Mouse (Mus musculus): ENCODE data around the gene Hpn. TPM values are rescaled to one million over a fixed set of nuclear protein-coding genes. Genes with fewer than 3 reads are reported as not detected.

The Hpn gene
- polyA plus RNA-seq, 1 experiment from 2014 or later: 3.3 TPM

GRCm38 (mm10) chr7:31077885-31078445 lies 37.1 kb downstream of the Hpn start:
- Histone ChIP-seq H3K4me3 (ENCODE audit: low read depth, low read length) (no peak overlapping the region), H3K36me3 (ENCODE audit: control insufficient read depth, insufficient read depth, low read length) (no peaks in the 10 kb centered on the region), H3K4me2 (no peak overlapping the region), H3K9me3 (replicated peaks; ENCODE audit: control insufficient read depth, low read length) (no peaks in the 10 kb centered on the region), H3K4me1 (ENCODE audit: control insufficient read depth, insufficient read depth, low read length) (no peaks in the 10 kb centered on the region), H3K9ac (ENCODE audit: low read depth, low read length) (no peak overlapping the region), H3K27ac (ENCODE audit: low read depth, low read length) (no peak overlapping the region), H3K27me3 (ENCODE audit: control insufficient read depth, insufficient read depth, low read length) (no peaks in the 10 kb centered on the region; the same call in 1 of the 2 replicates)
- WGBS (ENCODE audit: insufficient replicate concordance): 32% methylated on average over 5 of the region's 5 CpGs
- ATAC-seq (replicated peaks; ENCODE audit: insufficient number of reproducible peaks, low FRiP score, low TSS enrichment): 0 out of 2 replicates have a peak, but pooled peaks have one; percentile 25

GRCm38 (mm10) chr7:31077470-31077869 lies 37.6 kb downstream of the Hpn start:
- H3K4me1 ChIP-seq (ENCODE audit: control insufficient read depth, insufficient read depth, low read length): no peaks in the 10 kb centered on the region
- no peak overlapping the region for H3K9ac ChIP-seq (ENCODE audit: low read depth, low read length)
- 56% methylated on average over 6 of the region's 6 CpGs for WGBS (ENCODE audit: insufficient replicate concordance)
- no peaks in the 10 kb centered on the region for H3K9me3 ChIP-seq (replicated peaks; ENCODE audit: control insufficient read depth, low read length)
- ATAC-seq (replicated peaks; ENCODE audit: insufficient number of reproducible peaks, low FRiP score, low TSS enrichment): no peak
- H3K27ac ChIP-seq (ENCODE audit: low read depth, low read length): no peak overlapping the region
- no peak overlapping the region for H3K4me2 ChIP-seq
- H3K27me3 ChIP-seq (ENCODE audit: control insufficient read depth, insufficient read depth, low read length): no peaks in the 10 kb centered on the region; the same call in 1 of the 2 replicates
- no peak overlapping the region for H3K4me3 ChIP-seq (ENCODE audit: low read depth, low read length)
- no peaks in the 10 kb centered on the region for H3K36me3 ChIP-seq (ENCODE audit: control insufficient read depth, insufficient read depth, low read length)

- Histone ChIP-seq H3K27ac (ENCODE audit: low read depth, low read length) (no peak within 1 kb of the TSS), H3K27me3 (ENCODE audit: control insufficient read depth, insufficient read depth, low read length) (no peaks in the 10 kb centered on the region; the same call in 1 of the 2 replicates), H3K4me1 (ENCODE audit: control insufficient read depth, insufficient read depth, low read length) (no peaks in the 10 kb centered on the region), H3K36me3 (ENCODE audit: control insufficient read depth, insufficient read depth, low read length) (no peaks in the 10 kb centered on the region), H3K9me3 (replicated peaks; ENCODE audit: control insufficient read depth, low read length) (no peaks in the 10 kb centered on the region), H3K4me3 (ENCODE audit: low read depth, low read length) (no peak within 1 kb of the TSS), H3K4me2 (no peak within 1 kb of the TSS), H3K9ac (ENCODE audit: low read depth, low read length) (no peak within 1 kb of the TSS)
- WGBS (ENCODE audit: insufficient replicate concordance): 43% methylated on average over 5 of the region's 5 CpGs
- ATAC-seq (replicated peaks; ENCODE audit: insufficient number of reproducible peaks, low FRiP score, low TSS enrichment): no peak
These were observed 38.6 kb downstream of the Hpn start, which contains the start of gene Fxyd3 for GRCm38 (mm10) chr7:31076492-31076891. TSS of gene Fxyd3 (minus strand) at chr7:31076704.

GRCm38 (mm10) chr7:31074713-31075069 lies 40.4 kb downstream of the Hpn start:
- Histone ChIP-seq H3K4me2 (no peak overlapping the region), H3K9ac (ENCODE audit: low read depth, low read length) (no peak overlapping the region), H3K27me3 (ENCODE audit: control insufficient read depth, insufficient read depth, low read length) (peaks cover 2% of the 10 kb centered on the region; the same call in 1 of the 2 replicates), H3K4me3 (ENCODE audit: low read depth, low read length) (no peak overlapping the region), H3K4me1 (ENCODE audit: control insufficient read depth, insufficient read depth, low read length) (no peaks in the 10 kb centered on the region; the same call in 1 of the 2 replicates), H3K27ac (ENCODE audit: low read depth, low read length) (no peak overlapping the region), H3K9me3 (replicated peaks; ENCODE audit: control insufficient read depth, low read length) (no peaks in the 10 kb centered on the region), H3K36me3 (ENCODE audit: control insufficient read depth, insufficient read depth, low read length) (no peaks in the 10 kb centered on the region)
- 76% methylated on average over 5 of the region's 5 CpGs for WGBS (ENCODE audit: insufficient replicate concordance)
- no peak for ATAC-seq (replicated peaks; ENCODE audit: insufficient number of reproducible peaks, low FRiP score, low TSS enrichment)

GRCm38 (mm10) chr7:31074061-31074712 lies 40.9 kb downstream of the Hpn start:
- Histone ChIP-seq H3K9ac (ENCODE audit: low read depth, low read length) (no peak overlapping the region), H3K4me3 (ENCODE audit: low read depth, low read length) (no peak overlapping the region), H3K27me3 (ENCODE audit: control insufficient read depth, insufficient read depth, low read length) (peaks cover 2% of the 10 kb centered on the region; the same call in 1 of the 2 replicates), H3K4me2 (no peak overlapping the region), H3K4me1 (ENCODE audit: control insufficient read depth, insufficient read depth, low read length) (no peaks in the 10 kb centered on the region; the same call in 1 of the 2 replicates), H3K27ac (ENCODE audit: low read depth, low read length) (no peak overlapping the region), H3K36me3 (ENCODE audit: control insufficient read depth, insufficient read depth, low read length) (no peaks in the 10 kb centered on the region), H3K9me3 (replicated peaks; ENCODE audit: control insufficient read depth, low read length) (no peaks in the 10 kb centered on the region)
- no peak for ATAC-seq (replicated peaks; ENCODE audit: insufficient number of reproducible peaks, low FRiP score, low TSS enrichment)
- WGBS (ENCODE audit: insufficient replicate concordance): 75% methylated on average over 7 of the region's 7 CpGs

- no peaks in the 10 kb centered on the region for H3K9me3 ChIP-seq (replicated peaks; ENCODE audit: control insufficient read depth, low read length)
- no peak overlapping the region for H3K27ac ChIP-seq (ENCODE audit: low read depth, low read length)
- H3K4me3 ChIP-seq (ENCODE audit: low read depth, low read length): no peak overlapping the region
- ATAC-seq (replicated peaks; ENCODE audit: insufficient number of reproducible peaks, low FRiP score, low TSS enrichment): no peak
- H3K9ac ChIP-seq (ENCODE audit: low read depth, low read length): no peak overlapping the region
- no peak overlapping the region for H3K4me2 ChIP-seq
- H3K4me1 ChIP-seq (ENCODE audit: control insufficient read depth, insufficient read depth, low read length): no peaks in the 10 kb centered on the region; the same call in 1 of the 2 replicates
- no peaks in the 10 kb centered on the region for H3K36me3 ChIP-seq (ENCODE audit: control insufficient read depth, insufficient read depth, low read length)
- peaks cover 2% of the 10 kb centered on the region; the same call in 1 of the 2 replicates for H3K27me3 ChIP-seq (ENCODE audit: control insufficient read depth, insufficient read depth, low read length)
These were observed 41.5 kb downstream of the Hpn start for GRCm38 (mm10) chr7:31073546-31073945.

- no peak overlapping the region for H3K27ac ChIP-seq (ENCODE audit: low read depth, low read length)
- ATAC-seq (replicated peaks; ENCODE audit: insufficient number of reproducible peaks, low FRiP score, low TSS enrichment): no peak
- H3K9me3 ChIP-seq (replicated peaks; ENCODE audit: control insufficient read depth, low read length): no peaks in the 10 kb centered on the region
- no peaks in the 10 kb centered on the region; the same call in 1 of the 2 replicates for H3K4me1 ChIP-seq (ENCODE audit: control insufficient read depth, insufficient read depth, low read length)
- no peaks in the 10 kb centered on the region for H3K36me3 ChIP-seq (ENCODE audit: control insufficient read depth, insufficient read depth, low read length)
- H3K4me2 ChIP-seq: no peak overlapping the region
- no peak overlapping the region for H3K4me3 ChIP-seq (ENCODE audit: low read depth, low read length)
- H3K9ac ChIP-seq (ENCODE audit: low read depth, low read length): no peak overlapping the region
- 53% methylated on average over 9 of the region's 9 CpGs for WGBS (ENCODE audit: insufficient replicate concordance)
- H3K27me3 ChIP-seq (ENCODE audit: control insufficient read depth, insufficient read depth, low read length): peaks cover 2% of the 10 kb centered on the region; the same call in 1 of the 2 replicates
These were observed 42.8 kb downstream of the Hpn start for GRCm38 (mm10) chr7:31072326-31072725.

- Histone ChIP-seq H3K9ac (ENCODE audit: low read depth, low read length) (no peak overlapping the region), H3K4me1 (ENCODE audit: control insufficient read depth, insufficient read depth, low read length) (no peaks in the 10 kb centered on the region; the same call in 1 of the 2 replicates), H3K9me3 (replicated peaks; ENCODE audit: control insufficient read depth, low read length) (no peaks in the 10 kb centered on the region), H3K4me3 (ENCODE audit: low read depth, low read length) (no peak overlapping the region), H3K27ac (ENCODE audit: low read depth, low read length) (no peak overlapping the region), H3K36me3 (ENCODE audit: control insufficient read depth, insufficient read depth, low read length) (no peaks in the 10 kb centered on the region), H3K27me3 (ENCODE audit: control insufficient read depth, insufficient read depth, low read length) (0 out of 2 replicates have a peak, but pooled peaks cover 2% of the 10 kb centered on the region), H3K4me2 (no peak overlapping the region)
- 80% methylated on average over 6 of the region's 6 CpGs for WGBS (ENCODE audit: insufficient replicate concordance)
- no peak for ATAC-seq (replicated peaks; ENCODE audit: insufficient number of reproducible peaks, low FRiP score, low TSS enrichment)
These were observed 44.8 kb downstream of the Hpn start for GRCm38 (mm10) chr7:31070324-31070723.
